Mouse (Mus musculus): ENCODE measurements around the gene Vmn1r40. TPM values are rescaled to one million over a fixed set of nuclear protein-coding genes. Genes with fewer than 3 reads are reported as not detected.

Gene Vmn1r40
- not detected in 2 replicates for polyA plus RNA-seq (2012)

DNA sequence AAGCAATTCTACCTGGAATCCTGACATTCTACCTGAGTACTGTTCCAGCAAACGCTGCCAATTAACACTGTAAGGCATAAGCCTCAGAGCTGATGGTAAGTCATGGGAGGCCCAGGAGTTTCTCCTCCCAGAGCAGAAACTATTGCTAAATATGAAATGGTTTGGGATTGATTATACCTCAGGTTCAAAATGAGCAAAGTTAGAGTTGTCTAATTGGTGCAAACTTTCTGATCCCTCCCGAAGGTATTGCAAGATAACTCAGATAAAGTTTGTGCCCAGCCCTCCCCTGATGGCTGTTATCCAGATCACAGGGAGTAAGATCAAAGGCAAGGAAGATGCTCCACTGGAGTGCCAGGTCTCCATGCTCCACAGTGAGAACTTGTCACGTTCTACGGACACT lies at the start of gene Vmn1r40:
Gene Vmn1r40 (plus strand): TSS at position 301 of the 400 bp plus-strand sequence.

GRCm38 (mm10) chr6:89740466-89740865 lies 33.1 kb downstream of the Vmn1r40 start, which contains the start of gene Vmn1r41:
Vmn1r41 (plus strand) TSS chr6:89740766.

Other genes with a start within 250 kb of the Vmn1r40 start
- 31.3 and 38.6 TPM in 2 replicates for gene Chchd6, start 111.9 kb upstream of the Vmn1r40 start, polyA plus RNA-seq (2012)
- gene Txnrd3, start 63.6 kb upstream of the Vmn1r40 start, polyA plus RNA-seq (2012): 5.9 and 7.9 TPM in 2 replicates
- not detected in 2 replicates for gene Vmn1r41, start 33.2 kb downstream of the Vmn1r40 start, polyA plus RNA-seq (2012)
- not detected in 2 replicates for gene Vmn1r42, start 168.9 kb downstream of the Vmn1r40 start, polyA plus RNA-seq (2012)
- gene Vmn1r43, start 168.9 kb downstream of the Vmn1r40 start, polyA plus RNA-seq (2012): not detected in 2 replicates
- not detected in 2 replicates for gene Vmn1r44, start 176.1 kb downstream of the Vmn1r40 start, polyA plus RNA-seq (2012)
- not detected in 2 replicates for gene Vmn1r45, start 233.1 kb downstream of the Vmn1r40 start, polyA plus RNA-seq (2012)

Data from megakaryocyte-erythroid progenitor cell, adult 5 weeks (primary cell).